Mouse (Mus musculus): ENCODE measurements around the gene Syde2.

GRCm38 (mm10) chr3:146013490-146013889 lies 25.8 kb downstream of the Syde2 start:
- no peak for TF ChIP-seq CTCF (IDR thresholded peaks at IDR 0.05; ENCODE audit: low read depth)
- TF ChIP-seq EP300 (IDR thresholded peaks at IDR 0.05; ENCODE audit: low read depth), result no peak
